Mouse (Mus musculus) erythroblast, embryonic 14.5 days (primary cell): ENCODE measurements around the gene Slc16a11.

Experiments used
- GATA1 ChIP-seq: IDR thresholded peaks from 2 replicates; pipeline ENCODE4 v1.6.1; 2012; ENCODE audit warnings: low read length, inconsistent platforms, mixed read lengths
- TAL1 ChIP-seq: IDR thresholded peaks from 3 replicates; pipeline ENCODE4 v1.6.1; 2012; ENCODE audit warnings: low read length, inconsistent platforms, mixed read lengths

DNA sequence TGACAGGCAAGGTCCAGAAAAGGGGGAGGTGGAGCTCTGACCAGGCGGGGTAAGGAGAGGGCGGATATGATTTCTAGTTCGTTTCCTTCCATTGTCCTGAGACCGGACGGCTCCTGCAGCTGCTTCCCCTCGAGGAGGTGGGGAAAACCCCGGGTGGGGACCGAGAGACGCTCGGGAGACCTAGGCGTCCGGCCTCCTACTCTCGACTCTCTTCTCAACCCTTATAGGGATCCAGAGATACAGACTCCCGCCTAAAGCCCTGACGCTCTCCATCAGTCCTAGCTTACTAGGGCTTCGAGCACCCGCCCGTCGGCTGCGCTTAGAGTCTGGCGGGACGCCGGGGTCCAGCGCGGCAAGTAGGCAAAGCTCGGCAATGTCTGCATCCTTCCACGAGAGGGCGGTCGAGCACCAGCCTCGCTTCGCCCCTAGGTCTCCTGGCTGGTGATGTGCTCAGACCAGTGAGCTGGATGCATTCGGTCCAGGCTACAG lies 17.7 kb downstream of the Slc16a11 start:
- TF ChIP-seq GATA1 (no peak), TAL1 (no peak)
